7 mouse cellular contexts compared by ENCODE assay signal in the genomic region with DNA sequence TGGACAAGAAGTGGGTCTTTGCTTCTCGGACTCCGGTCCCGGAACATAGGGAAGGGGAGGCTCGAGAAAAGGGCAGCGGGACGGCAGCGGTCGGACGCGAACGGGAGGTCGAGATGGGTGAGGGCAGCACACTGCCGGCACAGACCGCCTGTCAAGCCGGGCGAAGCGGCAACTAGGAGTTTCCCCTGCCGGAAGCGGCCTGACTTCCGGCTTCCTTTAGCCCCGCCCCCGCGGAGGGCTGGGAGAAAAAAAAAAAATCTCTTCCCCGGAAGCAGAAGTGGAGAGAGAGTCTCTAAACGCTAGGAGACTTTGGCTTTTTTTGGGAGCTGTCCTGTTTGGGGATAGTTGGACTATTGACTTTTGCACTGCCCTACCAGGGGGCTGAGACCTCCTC. TPM values are rescaled to one million over a fixed set of nuclear protein-coding genes. Genes with fewer than 3 reads are reported as not detected.
DNase-seq lines count a peak whose midpoint lies in the region; ATAC-seq lines count a peak whose summit lies in the region.

A gene (minus strand): TSS at position 209 of the 394 bp plus-strand sequence.

- H3K27ac ChIP-seq in embryonic facial prominence, embryonic 11.5 days (replicated peaks; ENCODE audit: low read depth, low read length): no peak within 1 kb of the TSS
- H3K27ac ChIP-seq in limb, embryonic 10.5 days: peak within 1 kb of the TSS; percentile 85
- H3K27ac ChIP-seq in midbrain, embryonic 13.5 days: peak within 1 kb of the TSS; percentile 68

- peak within 1 kb of the TSS; percentile 79 for H3K4me3 ChIP-seq in embryonic facial prominence, embryonic 11.5 days (ENCODE audit: low read depth, low read length)
- peak within 1 kb of the TSS; percentile 92 for H3K4me3 ChIP-seq in limb, embryonic 10.5 days
- H3K4me3 ChIP-seq in midbrain, embryonic 13.5 days (replicated peaks): peak within 1 kb of the TSS; percentile 64

- WGBS in embryonic facial prominence, embryonic 11.5 days: 2% methylated on average over 25 of the region's 25 CpGs
- 0% methylated on average over 25 of the region's 25 CpGs for WGBS in limb, embryonic 10.5 days
- WGBS in midbrain, embryonic 13.5 days: under 1% methylated on average over 25 of the region's 25 CpGs

- no peaks in the 10 kb centered on the region for H3K27me3 ChIP-seq in embryonic facial prominence, embryonic 11.5 days (ENCODE audit: control insufficient read depth, insufficient read depth, low read length)
- no peaks in the 10 kb centered on the region for H3K27me3 ChIP-seq in limb, embryonic 10.5 days (ENCODE audit: low read depth, poor library complexity, severe bottlenecking)
- no peaks in the 10 kb centered on the region for H3K27me3 ChIP-seq in midbrain, embryonic 13.5 days

- H3K9me3 ChIP-seq in embryonic facial prominence, embryonic 11.5 days (replicated peaks; ENCODE audit: control insufficient read depth, low read length): no peaks in the 10 kb centered on the region
- no peaks in the 10 kb centered on the region for H3K9me3 ChIP-seq in limb, embryonic 10.5 days (replicated peaks)
- no peaks in the 10 kb centered on the region for H3K9me3 ChIP-seq in midbrain, embryonic 13.5 days

- H3K9ac ChIP-seq in embryonic facial prominence, embryonic 11.5 days (replicated peaks; ENCODE audit: low read length): peak within 1 kb of the TSS; percentile 73
- peak within 1 kb of the TSS; percentile 75 for H3K9ac ChIP-seq in midbrain, embryonic 13.5 days (replicated peaks)

- peak; percentile 95 for DNase-seq in adrenal gland, postnatal 14 days
- peak; percentile 91 for DNase-seq in embryonic facial prominence, embryonic 11.5 days (ENCODE audit: low spot score)
- peak; percentile 90 for DNase-seq in kidney, adult 11 months
- DNase-seq in limb, embryonic 10.5 days (ENCODE audit: low spot score): peak; percentile 92
- DNase-seq in spleen, adult 12 weeks (ENCODE audit: low spot score): peak; percentile 80

- no peaks in the 10 kb centered on the region for H3K36me3 ChIP-seq in embryonic facial prominence, embryonic 11.5 days (replicated peaks; ENCODE audit: control insufficient read depth, insufficient read depth, low read depth, low read length)
- no peaks in the 10 kb centered on the region for H3K36me3 ChIP-seq in limb, embryonic 10.5 days
- no peaks in the 10 kb centered on the region for H3K36me3 ChIP-seq in midbrain, embryonic 13.5 days

- peak; percentile 88 for ATAC-seq in embryonic facial prominence, embryonic 11.5 days (replicated peaks; ENCODE audit: insufficient number of reproducible peaks, low FRiP score, low TSS enrichment, low read depth)
- ATAC-seq in granulocyte monocyte progenitor cell, adult 5-6 weeks (replicated peaks; ENCODE audit: poor library complexity, severe bottlenecking): peak; percentile 94
- ATAC-seq in midbrain, embryonic 13.5 days: peak; percentile 94

- peak within 1 kb of the TSS; percentile 83 for H3K4me2 ChIP-seq in embryonic facial prominence, embryonic 11.5 days (ENCODE audit: low read depth, low read length)
- H3K4me2 ChIP-seq in midbrain, embryonic 13.5 days (replicated peaks): peak within 1 kb of the TSS; percentile 79

- H3K4me1 ChIP-seq in embryonic facial prominence, embryonic 11.5 days (ENCODE audit: control insufficient read depth, insufficient read depth, low read length): peaks cover 4% of the 10 kb centered on the region; the same call in 1 of the 2 replicates
- peaks cover 13% of the 10 kb centered on the region for H3K4me1 ChIP-seq in limb, embryonic 10.5 days
- peaks cover 17% of the 10 kb centered on the region for H3K4me1 ChIP-seq in midbrain, embryonic 13.5 days (replicated peaks)

RNA-seq across cellular contexts. Expression of the gene that starts here (rescaled TPM):
- 39.4 and 48.3 TPM in 2 replicates for total RNA-seq in adrenal gland, postnatal 14 days (2021)
- 34.0 and 37.4 TPM in 2 replicates for polyA plus RNA-seq in embryonic facial prominence, embryonic 11.5 days (2014; fragmentation: Nextera tagmentation; extraction: Ambion mirVana)
- 52.3 and 59.0 TPM in 2 replicates for total RNA-seq in granulocyte monocyte progenitor cell, adult 5-6 weeks (2014; fragmentation: Nextera tagmentation)
- total RNA-seq in granulocyte monocyte progenitor cell, adult 5-6 weeks (2017): 19.9 and 29.7 TPM in 2 replicates
- polyA plus RNA-seq in limb, embryonic 10.5 days (2016; fragmentation: Nextera tagmentation; extraction: Ambion mirVana): 24.6 and 25.9 TPM in 2 replicates
- 47.8 and 50.6 TPM in 2 replicates for polyA plus RNA-seq in midbrain, embryonic 13.5 days (2015; fragmentation: Nextera tagmentation; extraction: Ambion mirVana)
